Mouse (Mus musculus) urinary bladder, adult 2 months (tissue): Measurements from ENCODE around the gene Ears2. TPM values are rescaled to one million over a fixed set of nuclear protein-coding genes. Genes with fewer than 3 reads are reported as not detected.
"Not testable (repeated sequence)": the region's sequence is repeated elsewhere in the genome, so short reads cannot be mapped to it uniquely, and the experiment has no call there.

Experiments used
- DNase-seq: peaks from one replicate; pipeline ENCODE4 v3.0.0; 2022; ENCODE audit warnings: low spot score
- polyA plus RNA-seq: library from polyadenylated mRNA; depleted of rRNA; stranded (reverse); fragments of >200 nt; gene quantifications from 2 replicates; pipeline ENCODE4 v1.2.3, GENCODE M21; 2012; rRNA removed

The Ears2 gene
- 9.6 and 10.8 TPM in 2 replicates for polyA plus RNA-seq

DNA sequence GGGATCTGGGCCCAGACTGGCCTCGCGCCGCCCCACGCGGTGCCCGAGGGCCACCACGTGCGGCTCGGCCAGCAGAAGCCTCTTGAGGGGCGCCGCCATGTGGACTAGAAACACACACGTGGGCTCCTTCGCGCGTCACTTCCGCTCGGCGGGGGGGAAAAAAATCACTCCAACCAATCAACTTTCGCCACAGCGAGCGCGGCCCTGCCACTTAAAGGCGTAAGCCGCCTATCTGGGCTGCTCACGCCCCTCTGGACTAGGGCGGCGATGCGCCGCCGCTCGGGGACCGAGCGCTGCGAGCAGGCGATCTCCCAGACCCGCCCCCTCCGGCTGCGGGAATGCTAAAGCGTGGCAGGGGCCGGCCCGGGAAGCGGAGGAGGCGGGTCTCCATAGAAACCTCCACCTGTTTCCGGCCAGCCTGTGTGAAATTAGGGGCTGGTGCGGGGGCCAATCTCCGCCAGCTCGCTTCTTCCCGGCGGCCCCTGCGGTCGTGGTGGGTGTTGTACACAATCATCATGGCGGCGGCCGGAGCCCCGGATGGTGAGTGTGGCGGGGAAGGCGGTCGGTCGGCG, at the start of gene Ears2, which contains the start of gene Ubfd1:
Gene Ears2, minus strand, starts transcription at position 319 of the 572 bp plus-strand sequence.
Gene Ubfd1, plus strand, starts transcription at position 231 of the 572 bp plus-strand sequence.
- peak; percentile 90 for DNase-seq

DNA sequence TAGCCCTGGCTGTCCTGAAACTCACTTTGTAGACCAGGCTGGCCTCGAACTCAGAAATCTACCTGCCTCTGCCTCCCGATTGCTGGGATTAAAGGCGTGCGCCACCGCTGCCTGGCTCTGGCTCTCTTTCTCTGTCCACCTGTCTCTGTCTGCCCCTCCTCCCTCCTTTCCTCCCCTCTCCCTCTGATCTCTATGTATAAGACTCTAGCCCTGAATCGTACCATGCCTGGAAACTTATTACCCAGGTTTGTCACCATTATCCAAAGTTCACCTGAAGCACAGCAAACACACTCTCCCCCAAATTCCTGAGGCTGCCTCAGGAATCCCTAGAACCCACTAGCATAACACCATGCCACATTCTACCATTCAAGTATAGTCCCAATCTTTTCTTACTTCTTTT, 41.1 kb upstream of the Ears2 start:
- DNase-seq, result no peak

DNA sequence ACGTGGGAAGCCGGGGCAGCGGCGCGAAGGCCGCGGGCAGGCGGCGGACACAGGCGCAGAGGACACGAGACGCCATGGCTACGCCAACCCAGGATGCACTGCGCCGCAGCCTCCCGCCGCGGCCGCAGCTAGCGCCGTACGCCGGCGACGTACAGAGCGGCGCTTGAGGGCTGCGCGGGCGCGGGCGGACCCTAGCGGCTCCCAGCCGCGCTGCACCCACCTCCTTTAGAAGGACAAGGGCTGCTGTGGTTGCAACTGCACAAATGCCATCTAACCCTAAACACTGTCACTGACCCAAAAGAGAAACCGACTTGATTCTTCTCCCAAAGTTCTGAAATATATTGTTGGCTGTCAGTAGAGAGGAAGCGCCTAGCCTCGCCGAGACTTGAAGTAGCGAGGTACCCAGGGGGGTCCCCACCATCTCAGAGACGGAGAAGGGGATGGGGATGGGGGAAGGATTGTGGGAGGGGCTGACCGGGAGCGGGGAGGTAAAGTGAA, 34.7 kb upstream of the Ears2 start, which contains the start of gene Ndufab1:
Gene Ndufab1, minus strand, starts transcription at position 140 of the 498 bp plus-strand sequence.
- DNase-seq, result peak; percentile 74

GRCm38 (mm10) chr7:122101014-122101746, 34.1 kb upstream of the Ears2 start:
- not testable (repeated sequence) for DNase-seq

DNA sequence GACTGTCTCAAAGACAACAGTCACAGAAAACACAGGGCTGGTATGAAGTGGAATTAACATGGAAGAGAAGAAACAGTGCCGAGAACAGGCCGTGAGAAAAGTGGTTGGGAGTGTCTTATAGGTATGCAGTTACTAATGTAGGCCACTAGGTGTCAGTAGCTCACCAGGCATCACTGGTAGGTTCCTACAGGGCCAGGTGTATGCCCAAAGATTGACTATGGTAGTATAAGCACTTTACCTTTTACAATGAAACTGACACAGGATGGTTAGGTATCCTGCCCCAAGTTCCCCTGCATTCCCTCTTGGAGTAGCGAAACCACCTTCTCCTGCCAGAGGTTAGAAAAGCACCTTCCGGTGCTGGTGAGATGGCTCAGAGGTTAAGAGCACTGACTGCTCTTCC, 32.2 kb upstream of the Ears2 start:
- DNase-seq, result no peak

DNA sequence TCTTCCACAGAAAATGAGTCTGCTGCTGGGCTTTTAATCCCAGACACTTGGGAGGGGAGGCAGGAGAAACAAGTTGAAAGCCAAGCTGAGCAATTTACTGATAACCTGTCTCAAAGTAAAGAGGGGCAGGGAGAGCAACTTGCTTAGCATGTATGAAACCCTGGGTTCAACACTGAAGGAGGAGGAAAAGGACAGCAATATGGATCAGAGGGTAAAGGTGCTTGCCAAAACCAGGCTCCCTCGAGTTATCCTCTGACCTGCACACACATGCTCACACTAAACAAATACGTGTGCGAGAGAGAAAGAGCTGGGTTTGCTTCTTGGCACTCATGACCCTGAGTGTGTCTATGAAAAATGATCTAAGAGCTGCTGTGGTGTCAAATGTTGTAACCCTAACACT, 30.9 kb upstream of the Ears2 start:
- DNase-seq, result no peak

DNA sequence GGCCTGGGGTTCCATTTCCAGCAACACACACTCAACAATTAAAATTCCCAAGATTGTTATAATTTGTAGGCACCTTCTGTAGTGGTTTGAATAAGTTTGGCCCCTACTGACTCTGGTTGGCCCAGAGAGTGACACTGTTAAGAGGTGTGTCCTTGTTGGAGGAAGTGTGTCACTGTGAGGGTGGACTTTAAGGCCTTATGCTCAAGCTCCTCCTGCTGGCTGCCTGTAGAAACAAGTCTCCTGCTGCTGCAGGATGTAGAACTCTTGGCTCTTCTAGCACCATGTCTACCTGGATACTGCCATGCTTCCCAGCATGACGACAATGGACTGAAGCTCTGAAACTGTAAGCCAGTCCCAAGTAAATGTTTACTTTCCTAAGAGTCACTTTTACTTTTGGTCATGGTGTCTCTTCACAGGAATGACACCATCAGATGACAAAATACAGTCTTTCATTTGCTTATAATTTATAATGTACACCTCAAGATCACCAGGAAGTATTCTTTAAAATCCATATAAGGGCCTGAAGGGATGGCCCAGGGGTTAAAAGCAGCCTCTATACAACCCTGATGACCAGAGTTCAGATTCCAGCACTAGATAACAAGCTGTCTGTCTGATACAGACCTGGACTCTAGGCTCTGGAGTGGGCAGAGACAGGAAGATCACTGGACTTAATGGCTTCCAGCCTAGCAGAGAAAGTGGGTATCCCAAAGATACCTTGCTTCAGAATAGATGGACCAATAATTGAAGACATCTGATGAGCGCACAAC, 27.7 kb upstream of the Ears2 start:
- DNase-seq, result no peak

DNA sequence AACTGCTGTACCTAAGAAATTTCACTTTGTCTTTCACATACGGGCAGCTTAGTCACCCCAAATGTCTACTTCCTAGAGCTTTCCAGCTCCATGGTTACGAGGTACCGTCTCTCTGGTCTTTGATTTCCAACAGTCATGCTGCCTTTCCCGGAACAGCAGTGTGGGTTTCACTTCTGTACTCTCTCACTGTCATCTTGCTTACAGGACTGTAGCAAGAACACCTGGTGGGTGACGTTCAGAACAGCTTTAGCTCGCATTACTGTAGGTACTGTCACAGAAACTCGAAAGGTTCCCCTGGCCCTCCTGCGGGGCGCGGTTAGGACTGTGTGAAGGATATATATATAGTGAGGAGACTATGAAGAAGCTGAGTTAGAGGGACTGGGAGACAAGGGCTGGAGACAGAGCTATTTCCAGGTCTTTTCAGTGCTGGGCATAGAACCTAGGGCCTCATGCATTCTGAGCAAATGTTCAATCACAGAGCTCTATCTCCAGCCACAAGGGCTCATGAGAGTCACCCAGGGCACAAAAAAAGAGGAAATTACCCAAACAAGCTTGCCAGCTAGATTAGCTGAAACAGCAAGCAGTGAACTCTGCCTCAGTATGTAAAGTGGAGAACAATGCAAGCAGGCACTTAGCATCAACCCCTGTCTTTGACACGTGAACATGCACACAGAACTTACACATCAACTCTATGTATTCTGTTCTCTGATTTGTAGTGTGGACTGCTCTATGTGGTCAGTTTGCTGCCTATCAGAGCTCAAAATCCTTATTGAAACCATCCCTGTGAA, 20.3 kb upstream of the Ears2 start:
- no peak for DNase-seq

GRCm38 (mm10) chr7:122081071-122081470, 14.0 kb upstream of the Ears2 start:
- no peak for DNase-seq

DNA sequence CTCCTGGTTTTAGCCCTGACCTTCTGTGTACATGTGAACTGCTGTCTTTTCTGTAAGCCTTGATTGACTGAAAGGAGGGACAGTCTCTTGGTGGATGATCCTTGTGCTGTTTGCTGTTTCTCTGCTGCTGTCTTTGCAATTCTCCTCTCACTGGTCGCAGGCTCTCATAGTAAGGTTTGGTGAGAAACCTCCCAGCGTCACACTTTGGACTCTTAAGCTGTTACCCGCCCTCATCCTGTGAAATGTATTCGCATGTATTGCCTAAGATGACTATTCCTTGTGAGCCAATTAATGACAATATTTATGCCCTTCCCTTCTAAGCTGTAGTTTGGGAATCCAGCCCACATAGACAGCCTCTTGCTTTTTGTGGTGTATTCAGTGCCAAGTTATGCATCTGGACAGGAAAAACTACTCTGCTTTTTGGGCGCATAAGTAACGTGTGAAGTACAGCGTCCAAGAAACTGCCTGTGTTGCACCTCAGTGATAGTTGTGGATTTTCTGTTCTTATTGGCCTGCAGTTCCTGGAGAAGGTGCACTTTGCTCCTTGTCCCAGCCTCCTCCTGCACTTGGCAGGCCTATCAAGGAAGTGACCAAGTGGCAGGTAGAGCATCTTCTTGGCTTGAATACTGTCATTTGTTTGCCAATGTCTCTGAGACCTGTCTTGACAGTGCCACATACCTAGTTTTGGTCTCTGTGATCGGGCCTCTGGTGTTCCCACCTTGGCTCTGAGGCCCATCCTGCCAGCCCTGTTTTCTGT, 12.9 kb upstream of the Ears2 start:
- DNase-seq, result no peak

- no peak for DNase-seq
Observed at GRCm38 (mm10) chr7:122074374-122074773, 7.3 kb upstream of the Ears2 start.

DNA sequence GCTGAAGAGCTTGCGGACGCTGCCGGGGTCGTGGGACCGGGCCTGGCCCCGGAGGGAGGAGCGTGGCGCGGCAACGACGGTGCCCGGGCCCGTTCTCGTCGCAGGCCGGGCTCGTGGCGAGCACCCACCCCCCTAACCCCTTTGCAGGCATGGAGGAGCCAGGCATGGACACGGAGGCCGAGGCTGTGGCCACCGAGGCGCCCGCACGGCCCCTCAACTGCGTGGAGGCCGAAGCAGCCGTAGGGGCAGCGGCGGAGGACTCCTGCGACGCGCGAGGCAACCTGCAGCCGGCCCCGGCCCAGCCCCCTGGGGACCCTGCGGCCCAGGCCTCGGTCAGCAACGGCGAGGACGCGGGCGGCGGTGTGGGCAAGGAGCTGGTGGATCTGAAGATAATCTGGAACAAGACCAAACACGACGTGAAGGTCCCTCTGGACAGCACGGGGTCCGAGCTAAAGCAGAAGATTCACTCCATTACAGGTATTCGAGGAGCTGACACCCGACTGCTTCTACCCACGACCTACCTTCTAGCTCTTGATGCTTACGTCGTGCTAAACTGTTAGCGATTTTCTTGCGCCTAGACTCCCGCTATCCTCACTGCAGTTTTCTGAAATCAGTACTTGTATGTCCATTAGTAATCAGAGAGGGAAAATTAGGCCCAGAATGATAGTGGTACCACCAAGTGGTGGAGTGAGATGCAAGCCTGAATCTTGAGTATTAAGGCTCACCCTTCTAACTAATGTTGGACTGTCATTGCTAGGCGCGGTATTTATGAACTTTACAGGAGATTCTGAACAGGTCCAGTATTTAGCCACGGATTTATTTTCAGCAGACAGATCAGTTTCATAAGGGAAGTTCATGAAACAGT, 686 bp upstream of the Ears2 start:
- no peak for DNase-seq

DNA sequence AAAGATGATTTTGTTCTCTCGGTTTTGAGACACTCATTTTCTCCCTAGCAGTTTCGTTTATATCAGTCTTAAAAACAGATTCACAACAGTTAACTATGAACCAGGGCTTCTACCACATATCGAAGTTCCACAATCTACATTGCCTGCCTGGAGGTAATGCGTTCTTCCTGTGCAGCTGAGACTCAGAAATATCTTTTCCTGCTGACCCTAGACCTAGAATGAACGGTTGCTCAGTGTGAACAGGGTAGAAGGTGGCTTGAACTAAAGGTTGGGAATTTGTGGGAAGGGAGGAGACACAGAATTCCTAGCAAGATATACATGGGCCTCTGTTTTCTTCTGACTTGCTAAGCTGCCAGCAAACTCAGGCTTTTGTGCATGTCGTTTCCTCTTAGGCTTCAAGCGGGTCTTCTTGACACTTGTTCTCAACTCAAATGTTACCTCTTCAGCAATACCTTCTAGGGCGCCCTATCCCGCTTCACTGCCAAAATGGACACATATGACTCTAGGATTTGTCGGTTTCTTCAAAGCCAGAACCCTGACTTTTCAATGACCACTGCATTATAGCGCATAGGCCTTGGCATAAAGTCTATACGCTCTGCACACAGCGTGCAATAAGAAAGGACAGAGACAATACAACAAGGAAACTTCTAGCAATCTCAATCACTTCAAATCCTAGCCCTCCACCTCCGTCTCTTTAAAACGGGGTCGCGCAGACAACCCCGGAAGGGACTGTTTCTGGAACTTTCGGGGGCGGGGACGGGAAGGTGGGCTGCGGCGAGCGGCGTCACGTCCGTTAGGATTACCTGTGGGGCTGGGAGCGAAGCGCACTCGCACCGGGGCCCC, 740 bp downstream of the Ears2 start:
- no peak for DNase-seq

DNA sequence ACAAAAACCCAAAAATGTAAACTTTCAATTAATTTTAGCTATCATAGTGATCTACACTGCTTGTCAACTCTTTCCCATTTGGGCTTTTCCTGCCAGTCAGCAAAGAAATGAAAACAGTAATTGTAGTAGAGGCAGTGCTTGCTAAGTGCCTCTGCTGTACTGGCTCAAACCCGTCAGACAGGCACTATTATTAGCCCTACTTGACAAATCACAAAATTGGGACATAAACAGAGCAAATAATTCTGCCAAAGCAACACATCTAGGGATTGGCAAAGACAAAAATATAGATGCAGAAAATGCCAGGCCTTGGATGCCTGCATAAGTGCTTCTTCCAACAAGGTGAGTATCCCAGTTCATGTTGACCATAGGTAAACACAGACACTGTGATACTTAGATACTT, 1.4 kb downstream of the Ears2 start:
- no peak for DNase-seq

DNA sequence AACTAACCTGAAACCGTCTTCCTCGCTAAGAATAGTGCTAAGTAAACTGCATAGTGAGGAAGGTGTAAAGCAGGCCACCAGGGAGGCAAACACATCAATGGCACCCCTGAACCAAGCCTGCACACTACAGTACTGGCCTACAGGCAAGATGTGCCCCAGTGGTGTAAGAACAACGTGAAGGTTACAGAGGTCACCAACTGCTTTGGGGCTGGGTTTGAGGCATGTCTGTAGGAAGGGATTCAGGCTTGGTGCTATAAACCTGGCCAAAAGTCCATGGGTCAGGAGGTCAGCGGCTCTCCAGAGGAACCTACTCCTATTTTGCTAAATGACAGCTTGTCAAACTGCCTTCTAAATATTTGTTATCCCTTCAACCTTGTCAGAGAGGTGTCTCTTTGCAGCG, 10.4 kb downstream of the Ears2 start:
- no peak for DNase-seq

- no peak for DNase-seq
Observed at GRCm38 (mm10) chr7:122050834-122051233, 16.2 kb downstream of the Ears2 start.

DNA sequence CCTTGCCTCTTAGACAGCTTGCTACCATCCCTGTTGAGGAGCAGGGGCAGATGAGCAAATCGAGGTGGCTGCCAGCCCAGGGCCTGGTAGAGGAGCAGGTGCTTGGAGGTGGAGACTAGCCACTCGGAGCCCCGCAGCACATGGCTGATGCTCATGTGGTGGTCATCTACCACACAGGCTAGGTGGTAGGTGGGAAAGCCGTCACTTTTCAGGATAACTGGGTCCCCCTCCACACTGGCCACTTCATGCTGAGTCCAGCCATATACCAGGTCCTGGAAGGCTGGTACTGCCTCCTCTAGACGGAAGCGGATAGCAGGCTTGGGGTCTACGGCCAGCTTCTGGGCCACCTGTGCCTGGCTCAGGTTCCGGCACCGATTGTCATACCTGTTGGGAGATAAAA, 18.9 kb downstream of the Ears2 start:
- DNase-seq, result no peak

- DNase-seq, result no peak
Observed at GRCm38 (mm10) chr7:122046813-122047212, 20.2 kb downstream of the Ears2 start.

DNA sequence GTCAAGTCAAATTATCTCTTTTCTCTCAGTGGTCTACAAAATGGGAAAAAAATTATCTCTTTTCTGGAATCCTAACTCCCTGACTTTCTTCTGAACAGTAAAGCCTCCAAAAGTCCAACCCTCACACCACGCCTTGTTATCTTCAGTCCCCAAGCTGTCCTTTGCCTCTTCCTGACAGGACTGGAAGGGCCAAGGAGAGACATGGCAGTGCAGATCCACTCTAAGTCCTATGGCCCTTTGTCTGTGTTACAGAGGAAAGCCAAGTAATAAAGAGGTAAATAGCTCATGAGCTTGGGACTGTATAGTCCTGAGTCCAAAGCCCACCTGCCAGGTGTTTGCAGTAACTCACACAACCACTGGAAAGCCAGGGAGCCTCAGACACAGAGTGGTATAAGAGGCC, 21.4 kb downstream of the Ears2 start:
- no peak for DNase-seq
